In the genomic region with DNA sequence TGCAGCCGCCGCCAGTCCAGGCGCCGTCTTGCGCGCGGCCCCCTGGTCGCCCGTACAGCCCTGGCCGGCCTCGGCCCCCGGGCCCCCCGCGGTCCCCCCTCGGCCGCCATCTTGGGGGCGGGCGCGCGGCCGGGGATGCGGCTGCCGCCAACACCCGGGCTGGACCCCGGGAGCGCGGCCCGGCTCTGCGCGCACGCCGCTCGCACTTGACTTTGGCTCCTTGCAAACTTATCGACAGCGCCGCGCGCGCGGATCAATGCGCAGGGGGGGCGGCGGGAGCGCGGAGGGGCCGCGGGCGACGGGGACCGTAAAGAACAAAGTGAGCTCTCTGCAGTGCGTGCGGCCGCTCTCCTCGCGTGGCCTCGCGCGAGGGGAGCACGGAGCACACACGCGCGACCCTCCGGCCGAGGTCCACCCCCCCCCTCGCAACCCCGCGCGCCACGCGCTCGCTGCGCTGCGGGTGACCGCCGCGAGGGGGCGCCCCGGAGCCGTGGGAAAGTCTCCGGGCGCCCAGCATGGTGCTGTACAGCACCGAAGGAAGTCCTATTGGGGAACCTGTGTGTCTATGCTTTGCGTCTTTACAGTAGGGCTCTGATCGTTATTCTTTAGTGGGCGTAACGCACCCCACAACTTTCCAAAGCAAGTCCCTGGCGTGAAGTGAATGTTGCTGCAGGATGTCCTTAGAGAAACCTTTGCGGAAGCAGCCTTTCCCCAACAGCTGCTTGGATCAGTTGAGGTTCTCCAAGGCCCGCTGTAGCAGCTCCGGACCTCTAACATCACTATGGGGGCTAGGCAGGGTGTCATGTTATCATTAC, we compare ENCODE assay signal across 8 mouse cellular contexts. TPM values are rescaled to one million over a fixed set of nuclear protein-coding genes. Genes with fewer than 3 reads are reported as not detected.
DNase-seq lines count a peak whose midpoint lies in the region; ATAC-seq and TF ChIP-seq lines count a peak whose summit lies in the region.

A gene (minus strand): TSS at position 86 of the 815 bp plus-strand sequence.

- intact Hi-C loops in gastrocnemius, adult 2 months (cut with DNase I) = loop anchor here (2.0 to 5.0 kb wide), 3 partner anchors 39 to 107 kb away; no protein-coding TSS in a partner anchor

- peak within 1 kb of the TSS; percentile 83 for H3K4me2 ChIP-seq in hindbrain, postnatal 0 days (ENCODE audit: low read depth, low read length)

- WGBS in hindbrain, postnatal 0 days = 2% methylated on average over 62 of the region's 90 CpGs

- H3K27me3 ChIP-seq in hindbrain, postnatal 0 days (ENCODE audit: insufficient read depth, low read length) = no peaks in the 10 kb centered on the region

- peak; percentile 73 to 84 for DNase-seq in adrenal gland, adult 18-20 months (ENCODE audit: low spot score in 2 of 2)
- DNase-seq in cerebellum, postnatal 4 days (ENCODE audit: low spot score in 2 of 2) = peak; percentile 66 to 80
- DNase-seq in gastrocnemius, adult 2 months = peak; percentile 69
- peak; percentile 94 for DNase-seq in hindbrain, postnatal 0 days (ENCODE audit: low spot score)
- DNase-seq in left cerebral cortex, adult 8-10 months (ENCODE audit: low spot score in 2 of 2) = peak; percentile 50 to 75
- DNase-seq in lung, postnatal 4 days = peak; percentile 72 to 90
- peak; percentile 78 for DNase-seq in retina, postnatal 7 days (ENCODE audit: low read depth, low spot score)
- DNase-seq in urinary bladder, postnatal 36 days (ENCODE audit: low spot score in 2 of 2) = peak; percentile 50 to 56

- H3K27ac ChIP-seq in gastrocnemius, adult 2 months = peak within 1 kb of the TSS; percentile 51
- peak within 1 kb of the TSS; percentile 89 for H3K27ac ChIP-seq in hindbrain, postnatal 0 days

- peak; percentile 83 for ATAC-seq in hindbrain, postnatal 0 days

- TF ChIP-seq CTCF in gastrocnemius, adult 2 months (IDR thresholded peaks at IDR 0.05) = peak; percentile 99; the same call in 1 of the 2 replicates
- peak; percentile 44 for TF ChIP-seq CTCF in hindbrain, postnatal 0 days (IDR thresholded peaks at IDR 0.05; ENCODE audit: low read depth)

- H3K4me1 ChIP-seq in hindbrain, postnatal 0 days (ENCODE audit: insufficient read depth, low read length) = peaks cover 11% of the 10 kb centered on the region; the same call in 1 of the 2 replicates

- no peaks in the 10 kb centered on the region for H3K36me3 ChIP-seq in hindbrain, postnatal 0 days (ENCODE audit: insufficient read depth, low read length)

- no peaks in the 10 kb centered on the region for H3K9me3 ChIP-seq in hindbrain, postnatal 0 days (ENCODE audit: low read length)

- H3K9ac ChIP-seq in hindbrain, postnatal 0 days (replicated peaks; ENCODE audit: low read length) = peak within 1 kb of the TSS; percentile 76

- peak within 1 kb of the TSS; percentile 80 for H3K4me3 ChIP-seq in gastrocnemius, adult 2 months
- H3K4me3 ChIP-seq in hindbrain, postnatal 0 days (ENCODE audit: low read length) = peak within 1 kb of the TSS; percentile 76

RNA-seq across cellular contexts. Expression of the gene that starts here (rescaled TPM):
- 10 to 100 TPM; 11.4 to 15.0 TPM for total RNA-seq in adrenal gland, adult 18-20 months (2021)
- total RNA-seq in gastrocnemius, adult 2 months (2021) = 1 to 10 TPM; 3.9 to 6.0 TPM
- total RNA-seq in hindbrain, postnatal 0 days (2014; rRNA removed) = 35.4 and 46.6 TPM in 2 replicates
- 15.2 and 16.6 TPM in 2 replicates for polyA plus RNA-seq in hindbrain, postnatal 0 days (2015; fragmentation: Nextera tagmentation; extraction: Ambion mirVana)
- total RNA-seq in left cerebral cortex, adult 8-10 months (2022) = 100 to 1,000 TPM; 150 to 185 (median 160) TPM

Comparison
In these comparisons a context has a peak if more than half of its experiments do, and no peak if none do; other contexts are left out.
1. Peak in every context shown above with its lines: DNase-seq, ATAC-seq, H3K4me3 ChIP-seq and H3K27ac ChIP-seq.